Mouse (Mus musculus) adrenal gland, adult 8-10 months (tissue): ENCODE results near the gene Pld1. TPM values are rescaled to one million over a fixed set of nuclear protein-coding genes. Genes with fewer than 3 reads are reported as not detected.
A peak's percentile ranks its signal among the peaks of the same experiment; 100 is the strongest.

Experiments used
- DNase-seq: peaks from one replicate; pipeline ENCODE4 v3.0.0; 2022
- total RNA-seq, 4 experiments: library from RNA; stranded (reverse); gene quantifications; 2 replicates each; pipeline ENCODE4 v1.2.4; 2022

Pld1 gene
- total RNA-seq, 4 experiments from 2014 or later = 4.8 to 8.0 (median 6.3) TPM

DNA sequence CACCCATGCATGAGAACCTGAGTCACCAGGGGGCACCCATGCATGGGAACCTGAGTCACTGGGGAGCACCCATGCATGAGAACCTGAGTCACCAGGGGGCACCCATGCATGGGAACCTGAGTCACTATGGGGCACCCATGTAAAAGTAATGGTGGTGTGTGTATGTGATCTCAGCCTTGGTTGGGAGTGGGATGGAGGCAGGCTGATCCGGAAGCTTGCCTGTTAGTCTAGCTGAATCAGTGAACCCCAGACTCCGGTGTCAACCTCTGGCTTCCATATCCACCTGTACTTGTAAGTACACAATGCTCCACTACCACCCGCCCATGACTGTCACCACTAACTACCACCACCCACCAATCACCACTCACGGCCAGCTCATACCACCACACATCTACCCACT, 223.9 kb downstream of the Pld1 start:
- DNase-seq = no peak

DNA sequence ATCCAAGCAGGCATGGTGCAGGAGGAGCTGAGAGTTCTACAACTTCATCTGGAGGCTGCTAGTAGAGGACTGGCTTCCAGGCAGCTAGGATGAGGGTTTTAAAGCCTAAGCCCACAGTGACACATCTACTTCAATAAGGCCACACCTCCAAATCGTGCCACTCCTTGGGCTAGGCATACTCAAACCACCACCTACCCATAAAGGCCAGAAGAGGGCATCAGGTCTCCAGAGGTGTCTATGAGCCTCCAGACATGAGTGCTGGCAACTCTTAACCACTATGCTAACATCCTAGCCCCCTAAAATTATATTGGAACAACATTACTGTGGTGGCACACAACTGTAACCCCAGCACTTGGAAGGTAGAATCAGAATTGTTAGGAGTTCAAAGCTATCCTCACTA, 226.2 kb downstream of the Pld1 start:
- no peak for DNase-seq

DNA sequence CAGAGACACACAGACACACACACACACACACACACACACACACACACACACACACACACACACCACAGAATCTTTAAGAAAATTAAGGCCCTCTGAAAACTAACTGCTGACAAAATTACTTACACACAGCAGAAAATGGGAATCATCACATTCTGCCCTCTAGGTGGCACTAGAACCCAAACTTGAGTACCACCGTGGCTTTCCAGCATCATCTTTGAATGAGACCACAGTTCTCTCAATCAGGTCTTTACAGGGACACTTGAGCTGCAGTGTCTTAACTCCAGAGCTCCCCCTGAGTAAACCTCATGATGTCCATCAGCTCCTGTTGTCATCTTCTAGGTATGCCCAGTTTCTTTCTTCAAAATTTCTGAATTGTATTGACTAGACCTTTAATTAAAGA, 227.1 kb downstream of the Pld1 start:
- DNase-seq = peak; percentile 33

DNA sequence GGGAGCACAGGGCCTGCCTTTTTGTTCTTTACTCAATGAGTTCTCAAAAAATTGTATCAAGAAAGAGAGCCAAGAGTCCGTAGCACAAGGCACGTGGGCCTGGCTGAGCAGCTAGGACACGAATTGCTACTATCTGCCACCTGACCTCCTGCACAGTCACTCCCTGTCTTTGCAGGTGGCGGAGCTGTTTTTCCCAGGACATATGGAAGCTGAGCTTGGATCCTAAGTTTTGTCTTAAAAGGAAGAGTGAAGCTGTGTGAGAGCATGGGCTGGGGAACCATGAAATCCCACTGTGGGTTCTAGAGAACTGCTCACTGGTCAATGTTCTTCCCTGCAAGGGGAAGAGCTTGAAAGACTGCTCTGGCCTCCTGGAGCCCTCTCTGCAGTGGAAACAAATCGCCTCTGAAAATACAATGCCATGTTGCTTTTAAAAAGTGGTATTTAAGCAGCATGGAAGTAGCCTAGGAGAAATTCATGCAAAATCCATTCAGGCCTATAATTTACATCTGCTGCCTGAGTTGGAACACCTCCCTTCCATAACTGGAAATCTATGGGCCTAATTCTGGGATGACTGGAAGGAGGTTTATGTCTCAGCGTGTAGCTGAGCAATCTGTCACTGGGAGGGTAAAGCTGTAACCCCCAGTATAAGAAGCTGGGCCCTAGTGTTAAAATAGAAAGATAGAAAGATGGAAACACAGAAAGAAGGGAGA, 229.5 kb downstream of the Pld1 start:
- DNase-seq = no peak

DNA sequence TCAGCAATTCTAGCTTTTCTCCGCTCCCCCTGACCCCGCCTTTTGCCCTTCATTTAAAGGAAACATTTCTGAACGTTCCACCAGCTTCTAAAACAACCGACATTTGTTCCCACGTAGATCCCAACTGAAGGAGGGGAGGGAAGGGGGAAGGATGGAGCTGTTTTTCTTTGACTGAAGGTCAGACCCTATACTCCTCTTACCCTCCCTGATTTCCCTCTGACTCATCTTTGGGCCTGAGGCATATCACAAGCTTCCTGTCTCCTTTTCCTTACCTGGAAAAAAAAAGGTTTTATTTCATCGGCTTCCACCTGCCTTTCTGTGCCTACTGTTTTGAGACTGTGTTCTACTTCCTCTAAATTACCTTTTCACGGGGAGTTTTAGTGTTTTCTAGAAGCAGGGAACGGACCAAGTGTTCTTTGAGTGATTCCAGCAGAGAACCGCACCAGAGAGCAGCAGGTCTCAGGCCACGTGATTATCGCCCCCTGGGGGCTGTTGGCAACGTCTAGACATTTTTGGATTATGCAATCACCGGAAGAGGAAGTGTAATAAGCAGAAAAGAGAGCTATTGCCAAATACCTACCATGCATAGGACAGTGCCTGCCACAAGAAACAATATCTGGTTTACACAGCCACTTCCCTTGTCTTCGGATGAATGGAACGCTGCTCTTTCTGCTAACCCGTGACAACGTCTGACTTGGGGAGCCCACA, 232.6 kb downstream of the Pld1 start:
- peak; percentile 18 for DNase-seq

DNA sequence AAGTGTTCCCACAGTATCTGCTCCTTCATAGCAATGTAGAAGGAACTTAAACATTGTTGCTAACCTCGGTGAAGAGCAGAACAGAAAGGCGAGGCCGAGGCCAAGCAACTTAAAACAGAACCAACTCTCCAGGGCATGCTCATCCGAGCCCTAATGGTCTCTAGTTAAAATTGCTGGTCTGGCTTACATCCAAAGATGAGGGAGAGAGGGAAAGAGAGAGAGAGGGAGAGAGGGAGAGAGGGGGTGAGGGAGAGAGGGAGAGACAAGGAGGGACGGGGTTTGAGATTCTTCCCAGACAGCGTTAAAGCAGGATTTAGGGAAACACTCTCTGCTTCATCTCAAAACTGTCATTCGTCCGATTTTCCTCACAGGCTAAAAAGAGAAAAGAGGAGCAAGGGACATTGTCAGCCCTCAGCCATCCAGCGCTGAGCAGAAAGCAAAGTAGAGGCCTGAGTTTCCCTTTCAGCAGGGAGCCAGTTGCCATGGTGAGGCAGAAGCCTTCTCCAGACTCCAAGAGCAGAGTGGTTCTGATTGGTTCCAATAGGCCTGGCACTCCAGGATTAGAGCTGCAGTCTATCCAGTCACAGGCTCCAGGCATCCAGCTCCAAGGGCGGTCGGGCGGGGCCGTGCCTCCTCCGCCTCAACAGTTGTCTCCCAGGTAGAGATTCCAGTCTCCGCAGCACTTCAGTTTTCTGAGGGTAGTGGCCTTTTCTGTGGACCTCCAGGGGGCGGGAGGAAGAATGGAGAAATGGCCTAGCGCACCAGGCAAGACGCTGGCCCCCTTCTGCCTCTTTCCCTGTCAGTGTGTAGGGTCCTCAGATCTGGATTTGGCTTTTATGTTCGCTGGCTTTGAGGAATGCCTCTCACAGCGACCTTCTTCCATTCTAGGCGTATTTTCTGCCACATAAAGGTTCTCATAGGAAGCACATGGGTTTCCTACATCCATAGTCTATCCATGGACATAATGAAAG, 237.8 kb downstream of the Pld1 start:
- DNase-seq = no peak

DNA sequence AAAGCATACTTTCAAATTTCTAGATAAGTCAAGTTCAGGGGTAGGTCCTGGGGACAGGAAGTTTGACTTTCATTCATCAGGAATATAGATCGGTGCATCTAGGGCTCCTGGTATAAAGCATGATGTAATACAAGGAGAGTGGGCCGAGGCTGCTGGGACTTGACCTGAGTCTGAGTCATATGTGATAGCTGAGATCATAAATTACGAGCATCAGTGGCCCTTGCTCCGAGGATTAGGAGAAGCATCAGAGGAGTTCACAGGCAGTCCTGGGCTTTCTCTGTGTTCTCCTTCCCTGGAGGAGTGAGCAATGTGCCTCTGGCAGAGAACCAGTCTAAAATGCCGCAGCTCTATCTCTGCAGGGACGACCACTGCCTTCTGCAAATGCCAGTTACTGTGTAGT, 239.8 kb downstream of the Pld1 start:
- peak; percentile 21 for DNase-seq

Other genes starting within 250 kb of the Pld1 start
- 100 to 1,000 TPM in 3 of 4 experiments, 10 to 100 TPM in 1; 97.2 to 128 (median 115) TPM for gene Fndc3b, start 227.4 kb upstream of the Pld1 start, total RNA-seq
- gene Tmem212, start 42.3 kb upstream of the Pld1 start, total RNA-seq = not detected